Mouse (Mus musculus) myocyte (in vitro differentiated cells): ENCODE data around the gene Dnase1l3. TPM values are rescaled to one million over a fixed set of nuclear protein-coding genes. Genes with fewer than 3 reads are reported as not detected.
A peak's percentile ranks its signal among the peaks of the same experiment; 100 is the strongest.

Experiments
- H3K27me3 ChIP-seq: one replicate; pipeline ENCODE4 v1.6.1; 2011; ENCODE audit not compliant: control insufficient read depth, insufficient read depth, insufficient read length
- H3K36me3 ChIP-seq: one replicate; pipeline ENCODE4 v1.6.1; 2011; ENCODE audit not compliant: control insufficient read depth, insufficient read depth
- H3K4me2 ChIP-seq: one replicate; pipeline ENCODE4 v1.6.1; 2011; ENCODE audit warnings: low read depth, control low read depth
- H3K4me3 ChIP-seq: one replicate; pipeline ENCODE4 v1.5.1; 2011; ENCODE audit warnings: mild to moderate bottlenecking, control low read depth, moderate library complexity
- H3K79me2 ChIP-seq: one replicate; pipeline ENCODE4 v1.6.1; 2011; ENCODE audit not compliant: control insufficient read depth, insufficient read depth
- H3ac ChIP-seq: one replicate; pipeline ENCODE4 v1.6.1; 2011; ENCODE audit not compliant: control insufficient read depth, insufficient read length
- CEBPB ChIP-seq: IDR thresholded peaks from 2 replicates; pipeline ENCODE4 v1.6.1; 2011; ENCODE audit warnings: mild to moderate bottlenecking, moderate library complexity; ENCODE audit not compliant: poor library complexity, insufficient read depth, severe bottlenecking
- E2F4 ChIP-seq: IDR thresholded peaks from one replicate; pipeline ENCODE4 v1.6.1; 2011; ENCODE audit warnings: mild to moderate bottlenecking, control low read depth, moderate library complexity; ENCODE audit not compliant: insufficient read depth
- MAX ChIP-seq: IDR thresholded peaks from one replicate; pipeline ENCODE4 v1.6.1; 2011; ENCODE audit warnings: low read depth, mild to moderate bottlenecking, control low read depth
- MYOD1 ChIP-seq, 3 experiments: IDR thresholded peaks; one replicate each; pipeline ENCODE4 v1.6.1; 2011; ENCODE audit warnings: control low read depth in 2 of 3, low read depth in 2 of 3, mild to moderate bottlenecking in 2 of 3, moderate library complexity in 1 of 3; ENCODE audit not compliant: insufficient read length in 2 of 3, control insufficient read depth in 1 of 3
- MYOG ChIP-seq, 3 experiments: IDR thresholded peaks; one replicate each; pipeline ENCODE4 v1.6.1; 2011; ENCODE audit warnings: control low read depth in 2 of 3, low read depth in 2 of 3, mild to moderate bottlenecking in 2 of 3; ENCODE audit not compliant: insufficient read length in 2 of 3, control insufficient read depth in 1 of 3, insufficient read depth in 1 of 3
- POLR2A ChIP-seq: IDR thresholded peaks from one replicate; pipeline ENCODE4 v1.6.1; 2011; ENCODE audit warnings: low read depth, mild to moderate bottlenecking, control low read depth, moderate library complexity; ENCODE audit not compliant: insufficient read length
- POLR2AphosphoS2 ChIP-seq: IDR thresholded peaks from one replicate; pipeline ENCODE4 v1.6.1; 2011; ENCODE audit warnings: low read depth, control low read depth; ENCODE audit not compliant: insufficient read length
- REST ChIP-seq: IDR thresholded peaks from one replicate; pipeline ENCODE4 v1.6.1; 2011; ENCODE audit warnings: mild to moderate bottlenecking, control low read depth, moderate library complexity; ENCODE audit not compliant: insufficient read depth, insufficient read length
- SRF ChIP-seq: IDR thresholded peaks from one replicate; pipeline ENCODE4 v1.6.1; 2011; ENCODE audit warnings: low read depth; ENCODE audit not compliant: control insufficient read depth, insufficient read length
- TCF12 ChIP-seq: IDR thresholded peaks from one replicate; pipeline ENCODE4 v1.6.1; 2011; ENCODE audit warnings: mild to moderate bottlenecking, control low read depth; ENCODE audit not compliant: poor library complexity, insufficient read depth, severe bottlenecking
- TCF3 ChIP-seq: IDR thresholded peaks from one replicate; pipeline ENCODE4 v1.6.1; 2011; ENCODE audit warnings: low read depth, control low read depth; ENCODE audit not compliant: insufficient read length
- USF1 ChIP-seq: IDR thresholded peaks from one replicate; pipeline ENCODE4 v1.6.1; 2011; ENCODE audit warnings: low read depth, mild to moderate bottlenecking, control low read depth, moderate library complexity
- polyA plus RNA-seq: library from polyadenylated mRNA; unstranded; fragments of >200 nt; fragmentation: generic; extraction: Trizol; gene quantifications from one replicate; pipeline ENCODE4 v1.2.1, GENCODE M21; 2012; ENCODE audit warnings: missing spikeins

The Dnase1l3 gene
- polyA plus RNA-seq, 1 experiment, result 0.86 TPM

GRCm38 (mm10) chr14:8000247-8000646 is 5.9 kb upstream of the Dnase1l3 start:
- Histone ChIP-seq H3K4me2 (no peak overlapping the region), H3ac (no peak overlapping the region), H3K36me3 (no peaks in the 10 kb centered on the region), H3K27me3 (no peaks in the 10 kb centered on the region), H3K4me3 (no peak overlapping the region), H3K79me2 (no peaks in the 10 kb centered on the region)
- TF ChIP-seq TCF3, result no peak
- TF ChIP-seq CEBPB, result no peak
- no peak for TF ChIP-seq POLR2A
- TF ChIP-seq POLR2AphosphoS2, result no peak
- TF ChIP-seq SRF, result no peak
- TF ChIP-seq MYOD1 (IDR thresholded peaks at IDR 0.05; ENCODE audit: control insufficient read depth in 1 of 3, insufficient read length in 2 of 3, low read depth in 2 of 3), result no peak
- no peak for TF ChIP-seq E2F4
- TF ChIP-seq REST, result no peak
- TF ChIP-seq USF1, result no peak
- no peak for TF ChIP-seq TCF12
- no peak for TF ChIP-seq MYOG (IDR thresholded peaks at IDR 0.05; ENCODE audit: control insufficient read depth in 1 of 3, insufficient read depth in 1 of 3, insufficient read length in 2 of 3, low read depth in 2 of 3)
- TF ChIP-seq MAX, result no peak

- Histone ChIP-seq H3K4me2 (no peak overlapping the region), H3K36me3 (no peaks in the 10 kb centered on the region), H3ac (no peak overlapping the region), H3K4me3 (no peak overlapping the region), H3K27me3 (no peaks in the 10 kb centered on the region), H3K79me2 (no peaks in the 10 kb centered on the region)
- TF ChIP-seq MAX, result no peak
- TF ChIP-seq POLR2AphosphoS2, result no peak
- no peak for TF ChIP-seq MYOG (IDR thresholded peaks at IDR 0.05; ENCODE audit: control insufficient read depth in 1 of 3, insufficient read depth in 1 of 3, insufficient read length in 2 of 3, low read depth in 2 of 3)
- no peak for TF ChIP-seq SRF
Observed at GRCm38 (mm10) chr14:7999435-7999834, 5.1 kb upstream of the Dnase1l3 start.

GRCm38 (mm10) chr14:7999030-7999429 is 4.7 kb upstream of the Dnase1l3 start:
- Histone ChIP-seq H3K4me2 (peak overlapping the region; percentile 43), H3K27me3 (no peaks in the 10 kb centered on the region)

GRCm38 (mm10) chr14:7997255-7997696 is 2.9 kb upstream of the Dnase1l3 start:
- H3K79me2 ChIP-seq, result no peaks in the 10 kb centered on the region
- peak overlapping the region; percentile 21 for H3K4me2 ChIP-seq
- TF ChIP-seq POLR2A, result no peak
- no peak for TF ChIP-seq REST
- TF ChIP-seq MAX, result no peak
- no peak for TF ChIP-seq TCF3
- TF ChIP-seq MYOG (IDR thresholded peaks at IDR 0.05; ENCODE audit: control insufficient read depth in 1 of 3, insufficient read depth in 1 of 3, insufficient read length in 2 of 3, low read depth in 2 of 3), result no peak
- no peak for TF ChIP-seq POLR2AphosphoS2
- no peak for TF ChIP-seq CEBPB
- TF ChIP-seq E2F4, result no peak
- no peak for TF ChIP-seq SRF
- no peak for TF ChIP-seq MYOD1 (IDR thresholded peaks at IDR 0.05; ENCODE audit: control insufficient read depth in 1 of 3, insufficient read length in 2 of 3, low read depth in 2 of 3)
- no peak for TF ChIP-seq USF1
- H3K4me3 ChIP-seq, result no peak overlapping the region
- no peak overlapping the region for H3ac ChIP-seq
- no peaks in the 10 kb centered on the region for H3K27me3 ChIP-seq
- H3K36me3 ChIP-seq, result no peaks in the 10 kb centered on the region

More at GRCm38 (mm10) chr14:7999030-7999429, 4.7 kb upstream of the Dnase1l3 start:
- H3ac ChIP-seq, result no peak overlapping the region
- no peaks in the 10 kb centered on the region for H3K79me2 ChIP-seq
- TF ChIP-seq POLR2AphosphoS2, result no peak
- TF ChIP-seq MYOD1 (IDR thresholded peaks at IDR 0.05; ENCODE audit: control insufficient read depth in 1 of 3, insufficient read length in 2 of 3, low read depth in 2 of 3), result peak in 2 of 3 experiments; percentile 35 to 74
- no peak for TF ChIP-seq CEBPB
- no peak for TF ChIP-seq USF1
- no peak for TF ChIP-seq TCF3
- TF ChIP-seq MYOG (IDR thresholded peaks at IDR 0.05; ENCODE audit: control insufficient read depth in 1 of 3, insufficient read depth in 1 of 3, insufficient read length in 2 of 3, low read depth in 2 of 3), result no peak
- no peak for TF ChIP-seq SRF
- no peak for TF ChIP-seq REST
- H3K36me3 ChIP-seq, result no peaks in the 10 kb centered on the region
- H3K4me3 ChIP-seq, result no peak overlapping the region

- Histone ChIP-seq H3K4me2 (no peak overlapping the region), H3K36me3 (no peaks in the 10 kb centered on the region)
- TF ChIP-seq E2F4, result no peak
- no peak for TF ChIP-seq REST
- TF ChIP-seq MYOG (IDR thresholded peaks at IDR 0.05; ENCODE audit: control insufficient read depth in 1 of 3, insufficient read depth in 1 of 3, insufficient read length in 2 of 3, low read depth in 2 of 3), result no peak
- no peak for TF ChIP-seq USF1
- TF ChIP-seq CEBPB, result no peak
- TF ChIP-seq POLR2A, result no peak
- no peak for TF ChIP-seq SRF
- no peak for TF ChIP-seq MYOD1 (IDR thresholded peaks at IDR 0.05; ENCODE audit: control insufficient read depth in 1 of 3, insufficient read length in 2 of 3, low read depth in 2 of 3)
- no peak for TF ChIP-seq TCF12
- no peak for TF ChIP-seq POLR2AphosphoS2
- no peak for TF ChIP-seq MAX
- TF ChIP-seq TCF3, result no peak
Observed at GRCm38 (mm10) chr14:7992158-7992557, 2.2 kb downstream of the Dnase1l3 start.

More at GRCm38 (mm10) chr14:7992158-7992557, 2.2 kb downstream of the Dnase1l3 start:
- H3K4me3 ChIP-seq, result no peak overlapping the region
- no peaks in the 10 kb centered on the region for H3K79me2 ChIP-seq
- H3ac ChIP-seq, result no peak overlapping the region
- H3K27me3 ChIP-seq, result no peaks in the 10 kb centered on the region
